Mouse (Mus musculus): ENCODE measurements around the gene Osbpl2.
"Not testable (repeated sequence)": the region's sequence is repeated elsewhere in the genome, so short reads cannot be mapped to it uniquely, and the experiment has no call there.

The Osbpl2 gene

DNA sequence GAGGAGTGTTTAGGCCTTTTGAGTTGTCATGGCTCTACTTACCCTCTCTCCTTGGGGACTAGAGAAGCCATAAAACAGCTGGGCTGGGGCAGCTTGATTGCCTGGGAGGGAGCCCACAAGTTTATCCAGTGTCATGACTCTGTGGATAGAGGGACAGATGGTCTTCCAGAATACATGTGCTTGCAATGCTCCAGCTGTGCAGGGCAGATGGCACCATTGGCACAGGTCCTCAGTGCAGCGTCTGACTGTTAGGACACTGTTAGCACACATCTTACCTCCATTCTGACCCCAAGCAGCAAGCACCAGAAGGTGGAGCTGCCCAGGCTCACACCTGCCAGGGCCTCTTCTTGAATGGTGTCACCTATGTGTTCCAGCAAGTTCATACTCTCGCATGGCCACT, 46.7 kb downstream of the Osbpl2 start:
- no peak for DNase-seq

DNA sequence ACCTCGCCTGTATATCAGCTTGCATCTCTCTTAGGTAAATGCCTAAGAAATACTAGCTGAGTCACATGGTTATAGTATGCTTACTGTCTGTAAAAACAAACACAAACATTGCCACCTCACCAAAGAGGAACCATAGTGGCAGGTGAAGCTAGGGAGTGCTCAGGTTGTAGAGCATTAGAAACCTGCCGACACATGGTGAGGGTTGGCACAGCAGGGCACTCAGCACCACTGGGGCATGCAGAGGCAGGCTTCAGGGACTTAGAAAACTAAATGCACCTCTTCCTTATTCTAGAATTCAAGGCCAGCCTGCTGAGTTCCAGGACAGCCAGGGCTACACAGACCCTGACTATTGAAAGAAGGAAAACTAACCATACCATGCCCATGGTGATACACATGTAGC, 47.8 kb downstream of the Osbpl2 start:
- no peak for DNase-seq

DNA sequence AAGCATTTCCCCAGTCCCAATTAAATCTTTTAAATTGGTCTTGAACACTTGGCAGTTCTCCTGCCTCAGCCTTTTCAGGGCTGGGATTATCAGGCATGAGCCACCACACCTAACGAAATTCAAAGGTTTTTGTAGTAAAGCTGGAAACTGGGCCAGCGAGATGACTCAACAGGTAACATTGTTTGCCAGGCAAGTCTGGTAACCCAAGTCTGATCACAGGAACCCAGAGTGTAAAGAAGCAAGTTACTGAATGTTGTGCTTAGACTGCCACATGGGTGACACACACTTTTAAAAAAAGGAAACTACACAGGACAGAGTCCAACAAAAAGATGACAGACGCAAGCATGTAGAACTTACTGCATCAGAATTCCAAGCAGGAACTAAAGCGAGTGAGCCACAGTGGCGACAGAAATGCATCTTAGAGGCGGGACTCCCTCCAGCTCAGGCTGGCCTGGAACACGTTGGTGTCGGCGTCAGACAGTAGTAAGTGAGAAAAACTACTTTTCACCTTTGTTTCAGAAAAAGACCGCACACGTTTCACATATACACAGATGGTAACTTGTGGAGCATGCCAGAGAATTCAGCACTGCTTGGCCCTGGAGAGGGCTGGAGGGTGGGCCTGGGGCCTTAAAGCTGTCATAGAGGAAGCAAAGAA, 51.2 kb downstream of the Osbpl2 start:
- no peak for DNase-seq

DNA sequence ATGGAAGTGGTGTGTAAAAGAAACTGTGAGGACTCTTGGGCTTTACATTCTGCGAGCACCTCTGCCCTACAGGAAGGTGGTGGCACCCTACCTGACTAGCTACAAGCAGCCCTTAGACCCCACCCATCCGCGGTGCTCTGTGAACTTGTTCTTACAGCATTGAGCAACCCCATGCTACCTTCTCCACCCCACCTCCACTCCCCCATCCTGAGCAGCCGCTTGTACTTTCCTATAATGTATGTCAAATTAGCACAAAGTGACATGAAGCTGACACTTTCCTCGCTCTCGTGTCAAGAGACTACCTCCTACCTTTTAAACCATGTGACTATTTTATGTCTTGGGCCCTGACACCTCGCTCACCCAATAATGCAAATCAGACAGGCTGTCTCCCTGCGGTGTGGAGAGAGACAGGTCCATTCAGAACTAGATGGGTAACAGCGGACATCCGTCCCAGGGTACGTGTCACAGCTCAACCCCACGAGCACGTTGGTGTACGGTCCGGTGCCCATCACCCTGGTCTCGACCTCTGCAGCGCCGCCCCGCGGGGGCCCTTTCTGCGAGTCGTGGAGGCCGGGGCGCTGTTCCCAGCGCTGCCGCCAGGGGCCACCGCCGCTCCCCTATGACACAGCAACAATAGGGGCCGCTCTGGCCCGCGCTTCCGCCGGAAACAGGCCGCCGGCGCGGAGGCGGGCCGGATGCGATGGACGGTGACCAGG, 51.9 kb downstream of the Osbpl2 start, which contains the start of gene Adrm1:
Gene Adrm1, plus strand, starts transcription at position 680 of the 716 bp plus-strand sequence.
- DNase-seq = peak; percentile 97

DNA sequence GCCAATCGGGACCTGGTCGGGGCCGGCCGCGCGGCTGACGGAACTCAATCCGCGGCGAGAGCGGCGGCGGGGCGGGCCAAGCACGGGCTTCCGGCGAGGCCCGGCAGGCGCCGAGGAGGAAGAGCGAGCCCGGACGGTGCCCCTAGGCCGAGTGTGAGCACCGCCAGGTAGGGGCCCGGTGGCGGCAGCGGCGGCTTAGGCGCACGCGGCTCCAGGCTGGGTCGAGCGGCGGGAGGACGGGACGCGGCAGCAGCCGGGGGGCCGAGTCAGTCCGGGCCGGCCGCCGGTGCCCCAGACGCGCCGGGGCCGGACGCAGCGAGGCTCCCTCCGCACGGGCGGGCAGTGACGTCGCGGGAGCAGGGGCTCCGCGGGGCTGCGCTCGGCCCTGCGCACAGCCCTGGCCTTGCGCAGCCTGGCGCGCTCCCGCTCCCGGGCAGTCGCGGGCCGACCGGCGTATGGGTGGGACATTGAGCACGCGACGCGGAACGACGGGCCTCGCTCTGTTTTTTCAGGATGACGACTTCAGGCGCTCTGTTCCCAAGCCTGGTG, 52.5 kb downstream of the Osbpl2 start:
- peak; percentile 53 for DNase-seq

DNA sequence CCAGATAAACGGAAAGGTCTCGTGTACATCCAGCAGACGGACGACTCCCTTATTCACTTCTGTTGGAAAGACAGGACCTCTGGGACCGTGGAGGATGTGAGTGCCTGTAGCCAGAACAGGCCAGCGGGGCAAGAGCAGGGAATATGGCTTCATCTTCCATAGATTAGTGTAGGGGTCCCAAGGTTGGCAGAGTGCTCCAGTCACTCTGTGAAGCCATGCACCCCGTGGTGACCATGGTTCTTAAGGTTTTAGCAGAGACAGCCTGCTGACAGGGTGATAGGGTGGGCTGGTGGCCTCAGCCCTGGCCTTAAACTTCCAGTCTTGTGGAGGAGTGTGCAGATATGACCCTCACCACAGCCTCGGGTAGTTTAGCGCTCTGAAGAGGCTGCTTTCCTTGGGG, 53.0 kb downstream of the Osbpl2 start:
- DNase-seq = no peak

DNA sequence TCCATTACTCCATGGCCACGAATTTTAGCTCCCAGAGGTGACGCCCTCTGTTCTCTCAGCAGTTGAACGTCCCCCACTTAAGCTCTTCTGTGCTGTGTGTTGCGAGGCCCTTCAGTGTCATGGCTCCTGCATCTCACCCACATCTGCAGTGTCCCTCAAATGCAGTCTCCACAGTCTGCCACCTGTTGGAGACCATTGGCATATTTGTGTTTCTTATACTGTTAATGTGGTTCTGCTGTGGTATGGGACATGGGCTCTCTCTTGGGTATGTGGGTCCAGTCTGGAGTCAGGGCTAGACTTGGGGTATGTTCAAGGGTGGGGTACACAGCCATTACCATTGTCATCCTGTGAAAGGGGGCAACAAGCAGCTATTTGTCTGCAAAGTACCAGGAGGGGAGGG, 54.1 kb downstream of the Osbpl2 start:
- no peak for DNase-seq

DNA sequence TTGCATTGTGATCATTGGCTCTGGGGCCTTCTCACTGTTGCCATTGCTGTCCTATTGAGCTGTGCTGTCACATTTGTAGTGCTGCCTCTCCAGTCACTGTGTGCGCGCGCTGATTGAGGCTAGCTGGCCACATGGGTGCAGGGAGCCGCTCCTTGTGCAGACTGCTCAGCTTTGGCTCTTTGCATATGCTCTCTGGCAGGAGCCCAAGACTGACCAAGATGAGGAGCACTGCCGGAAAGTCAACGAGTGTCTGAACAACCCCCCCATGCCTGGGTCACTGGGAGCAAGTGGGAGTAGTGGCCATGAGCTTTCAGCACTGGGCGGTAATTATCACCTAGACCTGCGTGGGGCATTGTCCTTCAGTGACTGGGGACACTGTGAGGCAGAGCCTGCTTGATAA, 54.6 kb downstream of the Osbpl2 start:
- not testable (repeated sequence) for DNase-seq

DNA sequence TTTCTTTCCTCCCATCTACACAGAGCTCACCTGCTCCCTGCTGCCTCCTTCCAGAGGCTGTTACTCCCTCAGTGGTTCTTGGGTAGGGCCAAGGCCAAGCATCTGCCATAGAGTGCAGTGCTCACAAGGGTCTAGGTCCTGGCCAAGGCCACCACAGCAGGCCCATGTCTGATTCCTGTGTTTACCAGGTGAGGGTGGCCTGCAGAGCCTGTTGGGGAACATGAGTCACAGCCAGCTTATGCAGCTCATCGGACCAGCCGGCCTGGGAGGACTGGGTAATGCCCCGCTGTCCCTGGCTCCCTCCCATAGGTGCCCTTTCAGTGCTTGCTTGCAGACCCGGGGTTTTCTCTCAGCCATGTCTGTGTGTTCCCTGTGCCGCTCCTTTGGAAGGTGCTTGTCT, 55.0 kb downstream of the Osbpl2 start:
- no peak for DNase-seq

DNA sequence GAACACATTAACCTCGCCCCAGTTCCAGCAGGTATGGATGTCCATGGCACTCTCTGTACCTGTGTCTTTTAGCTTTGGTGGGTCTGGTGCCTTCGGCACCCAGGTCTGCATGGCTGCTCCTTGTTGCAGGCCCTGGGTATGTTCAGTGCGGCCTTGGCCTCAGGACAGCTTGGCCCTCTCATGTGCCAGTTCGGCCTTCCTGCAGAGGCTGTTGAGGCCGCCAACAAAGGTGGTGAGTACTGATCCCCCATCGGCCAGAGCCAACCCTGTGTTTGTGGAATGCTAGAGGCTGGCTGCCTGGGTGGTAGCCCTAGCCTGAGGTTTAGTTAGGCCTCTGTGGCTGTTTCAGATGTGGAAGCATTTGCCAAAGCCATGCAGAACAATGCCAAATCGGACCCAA, 56.6 kb downstream of the Osbpl2 start:
- no peak for DNase-seq

DNA sequence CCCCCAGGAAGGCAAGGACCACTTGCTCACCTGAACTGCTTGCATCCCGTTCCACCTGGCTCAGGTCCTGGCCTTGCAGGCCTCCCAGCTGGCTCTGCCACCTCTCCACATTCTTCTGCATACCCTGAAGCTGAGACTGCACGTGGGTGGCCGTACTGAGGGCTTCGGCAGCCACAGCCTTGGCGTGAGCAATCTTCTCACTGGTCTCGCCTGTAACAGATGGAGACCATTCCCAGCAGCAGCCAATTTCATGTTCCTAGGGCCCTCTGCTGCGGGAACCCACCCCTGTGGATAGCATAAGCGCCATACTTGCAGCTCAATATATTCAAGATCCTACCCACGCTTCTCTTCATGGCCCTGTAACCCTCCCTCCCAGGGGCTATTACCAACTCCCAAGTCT, 62.4 kb downstream of the Osbpl2 start:
- DNase-seq = no peak

DNA sequence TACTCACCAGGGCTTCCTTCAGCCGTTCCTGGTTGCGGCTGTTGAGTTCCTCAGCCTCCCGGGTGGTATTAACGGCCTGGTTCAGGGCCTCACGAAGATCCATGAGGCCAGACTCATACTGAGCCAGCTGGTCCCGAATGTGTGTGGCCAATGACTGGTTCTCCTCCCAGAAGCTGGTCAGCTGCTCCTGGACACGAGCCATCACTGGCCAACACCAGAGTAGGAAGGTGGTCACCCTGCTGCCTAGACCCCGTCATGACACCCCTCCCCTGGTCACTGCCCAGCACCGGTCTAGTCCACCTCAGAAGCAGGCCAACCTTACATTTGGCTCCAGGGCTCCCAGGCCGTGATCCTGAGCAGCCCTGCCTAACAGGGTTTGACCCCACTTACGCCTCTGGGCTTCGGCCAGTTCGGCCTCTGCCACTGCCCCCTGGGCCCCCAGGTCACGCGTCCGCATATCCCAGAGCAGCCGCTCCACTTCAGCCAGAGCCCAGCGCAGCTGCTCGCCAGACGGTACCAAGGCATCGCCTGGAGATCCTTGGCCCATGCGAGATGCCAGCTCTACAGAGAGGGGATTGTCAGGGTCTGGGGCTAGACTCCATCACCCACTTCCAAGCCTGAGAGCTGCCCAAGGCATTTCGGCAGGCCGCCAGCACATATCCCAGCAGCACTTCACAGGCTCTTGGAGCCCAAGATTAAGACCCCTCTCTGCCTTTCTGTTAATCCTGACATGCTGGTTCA, 65.1 kb downstream of the Osbpl2 start:
- no peak for DNase-seq

DNA sequence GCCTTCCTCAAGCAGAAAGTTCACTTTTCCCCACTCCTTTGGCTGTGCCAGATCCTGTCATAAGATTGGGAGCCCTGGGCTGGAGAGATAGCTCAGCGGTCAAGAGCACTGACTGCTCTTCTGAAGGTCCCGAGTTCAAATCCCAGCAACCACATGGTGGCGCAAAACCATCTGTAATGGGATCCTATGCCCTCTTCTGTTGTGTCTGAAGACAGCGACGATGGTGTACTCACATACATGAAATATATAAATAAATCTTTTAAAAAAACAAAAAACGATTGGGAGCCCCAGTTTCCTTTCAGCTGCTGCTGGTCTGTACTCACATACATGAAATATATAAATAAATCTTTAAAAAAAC, 65.6 kb downstream of the Osbpl2 start:
- DNase-seq = no peak

DNA sequence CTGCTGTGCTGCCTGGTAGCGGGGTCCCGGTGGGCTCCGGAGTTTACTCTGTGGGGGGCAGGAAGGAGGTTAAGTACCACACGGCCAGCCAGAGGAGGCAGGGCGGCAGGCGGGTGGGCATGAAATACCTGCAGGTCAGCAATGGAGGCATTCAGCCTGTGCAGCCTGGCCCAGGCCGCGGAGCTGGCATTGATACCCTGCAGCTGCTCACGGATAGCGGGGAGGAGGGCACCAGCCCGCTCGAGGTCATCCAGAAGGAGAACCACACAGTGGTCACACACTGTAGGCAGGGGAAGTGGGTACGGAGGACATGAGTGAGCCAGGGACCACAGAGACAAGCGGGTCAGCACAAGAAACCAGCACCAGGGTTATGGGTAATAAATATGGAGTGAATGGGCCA, 66.6 kb downstream of the Osbpl2 start:
- DNase-seq = no peak

DNA sequence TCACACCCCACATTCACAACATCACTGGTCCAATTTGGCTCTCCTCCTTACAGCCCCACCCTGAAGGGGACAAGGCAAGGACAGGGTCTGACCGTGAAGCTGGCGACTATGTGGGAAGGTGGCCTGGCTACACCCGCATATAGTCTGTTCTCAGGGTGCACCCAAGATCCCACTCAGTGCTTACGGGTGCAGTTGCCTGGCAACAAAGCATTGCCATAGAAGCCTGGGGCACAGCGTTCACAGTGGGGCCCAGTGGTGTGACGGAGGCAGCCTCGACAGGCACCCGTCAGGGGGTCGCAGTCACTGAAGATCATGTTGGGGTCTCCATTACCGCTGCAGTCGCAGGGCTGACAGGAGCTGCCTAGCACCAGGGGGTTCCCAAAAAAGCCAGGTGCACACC, 68.3 kb downstream of the Osbpl2 start:
- DNase-seq = no peak

DNA sequence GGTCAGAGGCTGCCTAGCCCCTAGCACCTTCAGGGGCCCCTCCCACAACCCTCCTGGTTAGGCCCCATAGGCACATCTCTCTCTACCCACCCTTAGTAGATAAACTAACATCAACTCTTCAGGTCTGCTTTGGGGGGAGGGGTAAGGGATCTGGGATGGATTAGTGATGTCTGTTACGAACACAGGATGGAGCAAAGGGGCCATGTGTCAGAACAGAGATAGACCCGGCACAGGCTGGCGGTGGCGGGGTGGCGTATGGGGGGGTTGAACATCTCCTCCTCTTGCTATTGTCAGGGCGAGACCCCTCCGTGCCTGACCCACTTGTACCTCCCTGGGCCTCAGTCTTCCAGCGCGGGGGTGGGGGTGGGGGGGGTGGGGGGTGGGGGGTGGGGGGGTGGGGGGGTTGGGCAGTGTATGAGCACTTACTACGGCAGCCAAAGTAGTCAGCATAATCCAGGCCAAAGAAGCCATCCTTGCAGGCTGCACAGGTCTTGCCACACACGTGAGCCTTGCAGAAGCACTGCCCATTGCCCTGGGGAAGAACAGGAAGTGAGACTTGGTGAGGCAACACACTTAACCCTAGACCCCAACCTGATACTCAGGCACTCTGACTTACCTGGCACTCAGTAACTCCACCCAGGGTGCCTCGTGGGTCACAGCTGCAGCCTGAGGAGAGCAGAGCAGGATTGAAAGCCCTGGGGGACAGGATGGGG, 77.7 kb downstream of the Osbpl2 start:
- DNase-seq = no peak

DNA sequence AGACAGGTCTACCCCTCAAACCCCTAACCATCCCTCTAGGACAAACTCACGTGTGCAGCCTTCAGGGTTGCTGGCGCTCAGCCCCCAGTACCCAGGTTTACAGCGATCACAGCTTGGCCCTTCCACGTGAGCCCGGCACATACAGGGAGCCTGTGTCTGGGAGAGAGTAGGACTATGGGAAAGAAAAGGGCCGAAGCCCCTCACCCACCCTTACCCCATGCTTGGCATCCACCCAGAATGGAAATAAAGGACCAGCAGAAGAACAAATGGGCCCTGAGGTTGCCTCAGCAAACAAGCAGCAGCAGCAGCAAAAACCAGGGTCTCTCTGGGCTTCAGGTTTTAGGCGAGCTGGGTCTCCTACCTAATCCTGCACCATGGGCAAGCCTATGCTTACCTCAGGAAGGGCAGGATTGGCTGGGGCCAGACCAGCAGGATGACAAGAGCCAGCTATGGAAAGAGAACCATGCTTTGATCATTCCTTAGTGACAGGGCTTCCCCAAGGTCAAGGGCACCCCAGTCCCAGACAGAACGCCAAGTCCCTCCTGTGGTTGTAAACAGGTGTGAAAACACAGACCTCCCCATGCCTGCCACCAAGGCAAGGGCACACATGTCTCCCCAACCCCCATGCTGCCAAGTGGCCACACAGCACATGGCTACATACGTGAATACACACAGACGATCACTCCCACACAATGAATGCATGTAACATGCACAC, 78.4 kb downstream of the Osbpl2 start:
- DNase-seq = no peak

DNA sequence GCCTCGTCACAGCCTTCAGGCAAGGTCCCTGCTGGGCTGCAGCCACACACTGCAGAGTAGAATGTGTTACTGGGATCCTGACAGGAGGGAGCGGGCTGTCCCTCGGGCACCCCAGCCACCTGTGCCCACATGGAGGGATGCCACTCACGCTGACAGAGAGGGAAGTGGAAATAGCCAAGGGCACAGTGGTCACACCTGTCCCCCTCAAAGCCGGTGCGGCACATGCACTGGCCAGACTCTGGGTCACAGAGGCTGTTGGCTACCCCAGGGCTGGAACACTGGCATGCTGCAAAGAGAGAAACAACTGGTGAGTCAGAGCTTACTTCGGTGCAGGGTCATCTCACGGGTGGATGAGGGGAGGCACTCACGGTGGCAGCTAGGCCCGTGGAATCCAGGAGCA, 79.7 kb downstream of the Osbpl2 start:
- no peak for DNase-seq

DNA sequence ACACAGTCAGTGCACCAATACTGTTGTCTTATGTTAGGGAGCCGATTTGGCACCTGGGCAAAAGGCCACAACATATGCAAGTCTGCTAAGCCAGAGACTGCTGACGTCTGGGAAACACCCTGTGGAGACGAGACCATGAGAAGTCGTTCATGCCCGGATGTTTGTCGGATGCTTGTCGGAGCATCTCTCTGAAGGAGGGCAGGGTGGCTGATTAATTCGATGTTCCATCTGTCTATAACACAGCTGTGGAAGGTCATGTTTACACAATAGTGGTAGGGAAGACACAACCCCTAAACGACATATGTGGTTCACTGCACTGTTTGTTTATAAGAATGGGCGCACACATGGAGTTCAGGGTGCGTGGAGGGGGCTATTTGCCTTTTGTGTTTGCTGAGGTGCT, 81.6 kb downstream of the Osbpl2 start:
- no peak for DNase-seq

DNA sequence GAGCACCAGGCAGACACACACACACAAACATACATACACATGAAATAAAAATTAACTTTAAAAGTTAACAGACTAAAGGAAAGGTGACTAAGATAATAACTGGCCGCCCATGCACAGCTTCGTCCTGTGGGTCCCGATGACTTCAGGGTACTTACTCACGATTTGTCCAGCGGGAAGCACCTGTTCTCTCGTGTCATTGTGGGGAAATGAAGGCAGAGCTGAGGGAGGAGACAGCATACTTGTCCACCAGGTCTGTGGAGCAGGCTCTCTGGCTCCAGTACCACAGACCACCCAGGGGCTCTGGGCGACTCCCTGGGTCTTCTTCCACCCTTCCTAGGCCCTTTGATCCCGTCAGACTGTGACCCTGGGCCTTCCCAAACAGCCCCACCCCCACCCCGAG, 82.2 kb downstream of the Osbpl2 start:
- no peak for DNase-seq

DNA sequence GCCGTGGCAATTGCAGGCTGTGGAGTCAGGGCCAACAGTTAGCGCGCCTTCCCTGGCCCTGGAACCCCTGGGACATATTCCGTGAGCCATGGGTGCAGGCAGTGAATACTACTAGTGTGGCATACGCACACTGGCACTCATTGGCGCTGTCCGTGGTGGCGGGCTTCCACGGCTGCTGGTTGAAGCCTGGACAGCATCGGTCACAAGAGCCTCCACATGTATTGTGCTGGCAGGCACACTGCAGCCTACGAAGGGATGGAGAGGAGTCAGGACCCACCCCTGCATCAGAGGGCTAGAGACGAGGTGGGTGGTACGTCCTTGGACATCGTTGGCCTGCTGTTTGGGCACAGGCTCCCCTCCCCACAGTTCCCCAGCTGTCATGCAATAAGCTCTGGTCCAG, 83.2 kb downstream of the Osbpl2 start:
- DNase-seq = no peak

DNA sequence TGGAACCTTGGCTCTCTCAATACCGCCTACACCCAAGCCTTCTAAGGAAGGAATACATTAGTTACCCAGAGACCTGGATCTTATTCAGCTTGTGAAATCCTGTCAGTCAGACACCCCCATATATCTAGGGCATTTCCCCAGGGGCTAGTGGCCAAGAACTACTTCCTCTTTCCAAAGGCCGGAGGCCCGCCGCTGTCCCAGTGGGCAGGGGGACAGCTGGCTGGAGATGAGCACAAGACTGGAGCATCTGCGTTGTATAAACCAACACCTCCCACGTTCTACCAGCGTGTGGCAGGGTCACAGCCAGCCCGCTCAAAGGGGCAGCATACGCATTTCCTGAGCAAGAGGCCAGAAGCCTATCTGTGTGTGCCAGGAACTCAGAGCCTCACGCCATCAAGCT, 83.7 kb downstream of the Osbpl2 start:
- no peak for DNase-seq

DNA sequence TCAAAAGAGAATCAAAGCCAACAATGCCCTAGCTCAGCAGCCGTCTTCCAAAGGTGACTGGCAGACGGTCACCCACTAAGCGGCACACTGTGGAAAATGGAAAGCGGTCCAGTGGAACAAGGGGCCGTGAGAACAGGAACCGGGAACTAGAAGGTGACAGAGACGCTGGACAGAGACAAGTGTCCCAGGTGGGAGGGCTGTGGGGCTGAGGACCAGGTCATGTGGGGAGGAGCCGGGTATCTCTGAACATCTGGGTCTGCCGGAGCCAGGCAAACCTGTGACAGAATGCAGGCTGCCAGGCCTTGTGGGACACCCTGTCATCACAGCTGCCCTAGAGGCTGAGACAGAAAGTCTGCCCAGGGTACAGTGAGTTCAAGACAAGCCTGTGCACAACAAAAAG, 85.4 kb downstream of the Osbpl2 start:
- no peak for DNase-seq
